Mouse (Mus musculus) kidney, adult 2 months (tissue): ENCODE results near the gene Id2. TPM values are rescaled to one million over a fixed set of nuclear protein-coding genes. Genes with fewer than 3 reads are reported as not detected.
A peak's percentile ranks its signal among the peaks of the same experiment; 100 is the strongest.

Experiments used
- DNase-seq: peaks from one replicate; pipeline ENCODE4 v3.0.0; 2021
- H3K27ac ChIP-seq: fragments of 200-500 bp; 2 replicates; pipeline ENCODE4 v1.5.1; 2012; ENCODE audit warnings: low read depth, low read length, control low read depth, inconsistent platforms; ENCODE audit not compliant: insufficient read depth
- H3K27me3 ChIP-seq: fragments of 200-500 bp; replicated peaks from 2 replicates; pipeline ENCODE4 v1.6.1; 2012; ENCODE audit warnings: mild to moderate bottlenecking, moderate library complexity, low read length, inconsistent platforms; ENCODE audit not compliant: control insufficient read depth, insufficient read depth
- H3K36me3 ChIP-seq: fragments of 200-500 bp; 2 replicates; pipeline ENCODE4 v1.6.1; 2012; ENCODE audit warnings: mild to moderate bottlenecking, moderate library complexity, low read length, inconsistent platforms; ENCODE audit not compliant: control insufficient read depth, insufficient read depth
- H3K4me1 ChIP-seq: fragments of 200-500 bp; 2 replicates; pipeline ENCODE4 v1.6.1; 2011; ENCODE audit warnings: low read length; ENCODE audit not compliant: control insufficient read depth, insufficient read depth
- H3K4me3 ChIP-seq: fragments of 200-500 bp; 2 replicates; pipeline ENCODE4 v1.5.1; 2011; ENCODE audit warnings: mild to moderate bottlenecking, low read depth, low read length, control low read depth; ENCODE audit not compliant: insufficient read depth
- CTCF ChIP-seq: fragments of 200-500 bp; conservative IDR thresholded peaks from 2 replicates; pipeline ENCODE4 v1.5.1; 2011; ENCODE audit warnings: low read depth, mild to moderate bottlenecking, control low read depth, low read length, moderate library complexity, mixed read lengths; ENCODE audit not compliant: insufficient read depth, insufficient read length
- POLR2A ChIP-seq: fragments of 200-500 bp; IDR thresholded peaks from one replicate; pipeline ENCODE4 v1.6.1; 2011; ENCODE audit warnings: low read depth, low read length, control low read depth
- WGBS: fragments of 180-500 bp; shearing (Covaris S2); methylation state at CpG from one replicate; pipeline ENCODE4 v1.1.7; 2018; 5-methylcytosine and 5-hydroxymethylcytosine counted together
- polyA plus RNA-seq: library from polyadenylated mRNA; depleted of rRNA; stranded (reverse); fragments of >200 nt; gene quantifications from 2 replicates; pipeline ENCODE4 v1.2.3, GENCODE M21; 2012

Gene Id2
- polyA plus RNA-seq, 1 experiment, result 476 TPM

GRCm38 (mm10) chr12:25119278-25119677 is 22.3 kb upstream of the Id2 start:
- no peaks in the 10 kb centered on the region for H3K27me3 ChIP-seq
- H3K36me3 ChIP-seq, result no peaks in the 10 kb centered on the region
- peak; percentile 86 for DNase-seq
- H3K4me3 ChIP-seq, result no peak overlapping the region
- peak overlapping the region; percentile 77 for H3K27ac ChIP-seq
- TF ChIP-seq CTCF, result no peak
- 35% methylated on average over 15 of the region's 15 CpGs for WGBS
- H3K4me1 ChIP-seq, result 0 out of 2 replicates have a peak, but pooled peaks cover 2% of the 10 kb centered on the region

GRCm38 (mm10) chr12:25117856-25118511 is 21.0 kb upstream of the Id2 start:
- WGBS, result 76% methylated on average over 4 of the region's 4 CpGs
- no peaks in the 10 kb centered on the region for H3K27me3 ChIP-seq
- TF ChIP-seq POLR2A, result no peak
- H3K36me3 ChIP-seq, result no peaks in the 10 kb centered on the region
- H3K4me1 ChIP-seq, result 0 out of 2 replicates have a peak, but pooled peaks cover 2% of the 10 kb centered on the region
- H3K27ac ChIP-seq, result no peak overlapping the region
- no peak overlapping the region for H3K4me3 ChIP-seq
- no peak for DNase-seq

- WGBS, result 84% methylated on average over 2 of the region's 2 CpGs
- Histone ChIP-seq H3K4me3 (no peak overlapping the region), H3K36me3 (no peaks in the 10 kb centered on the region), H3K27me3 (no peaks in the 10 kb centered on the region), H3K27ac (no peak overlapping the region), H3K4me1 (0 out of 2 replicates have a peak, but pooled peaks cover 2% of the 10 kb centered on the region)
- no peak for TF ChIP-seq CTCF
- TF ChIP-seq POLR2A, result no peak
- peak; percentile 55 for DNase-seq
Observed at GRCm38 (mm10) chr12:25116126-25116525, 19.2 kb upstream of the Id2 start.

DNA sequence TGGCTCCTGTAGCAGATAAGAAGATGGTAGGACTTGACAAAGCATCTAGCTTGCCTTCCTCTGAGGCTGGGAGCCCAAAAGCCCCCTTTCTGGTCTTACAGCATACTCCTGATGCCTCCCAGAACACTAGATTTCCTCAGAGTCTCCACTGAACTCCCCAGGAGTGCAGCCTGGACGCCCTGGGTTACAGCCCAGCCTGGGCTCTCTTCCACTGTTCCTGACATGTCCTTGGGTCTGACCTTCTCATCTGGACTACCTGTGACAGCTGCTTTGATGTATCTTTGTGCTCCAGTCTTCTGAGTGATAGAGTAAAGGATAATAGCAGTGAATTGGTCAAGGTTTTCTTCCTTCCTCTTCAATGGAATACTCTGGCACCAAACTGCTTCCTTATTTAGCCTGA is 17.5 kb upstream of the Id2 start:
- Histone ChIP-seq H3K4me3 (no peak overlapping the region), H3K4me1 (peaks cover 14% of the 10 kb centered on the region), H3K36me3 (no peaks in the 10 kb centered on the region), H3K27me3 (no peaks in the 10 kb centered on the region), H3K27ac (no peak overlapping the region)
- TF ChIP-seq CTCF, result no peak
- no peak for TF ChIP-seq POLR2A
- WGBS, result 92% methylated on average over 1 of the region's 1 CpGs
- DNase-seq, result no peak

DNA sequence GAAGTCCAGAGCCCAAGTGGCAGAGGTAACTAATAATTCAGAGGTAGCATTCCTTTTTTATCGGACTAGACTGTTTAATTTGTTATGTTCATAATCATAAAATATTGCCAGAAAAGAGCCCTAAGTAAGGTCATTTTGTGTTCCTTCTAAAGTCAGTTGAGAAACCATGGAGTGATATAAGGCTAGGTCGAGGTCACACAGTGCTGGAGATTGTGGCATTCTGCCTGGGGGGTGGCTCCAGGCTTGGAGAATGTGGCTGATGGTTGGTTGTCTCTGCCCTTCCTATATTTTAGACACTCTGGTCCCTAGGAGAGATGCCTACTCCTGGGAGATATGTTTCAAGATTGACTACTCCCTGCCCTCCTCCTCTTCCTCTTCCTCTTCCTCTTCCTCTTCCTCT is 16.4 kb upstream of the Id2 start:
- no peak overlapping the region for H3K4me3 ChIP-seq
- no peaks in the 10 kb centered on the region for H3K27me3 ChIP-seq
- H3K4me1 ChIP-seq, result peaks cover 18% of the 10 kb centered on the region
- DNase-seq, result no peak
- no peak overlapping the region for H3K27ac ChIP-seq
- H3K36me3 ChIP-seq, result no peaks in the 10 kb centered on the region
- 92% methylated on average over 2 of the region's 2 CpGs for WGBS
- TF ChIP-seq POLR2A, result no peak
- TF ChIP-seq CTCF, result no peak

DNA sequence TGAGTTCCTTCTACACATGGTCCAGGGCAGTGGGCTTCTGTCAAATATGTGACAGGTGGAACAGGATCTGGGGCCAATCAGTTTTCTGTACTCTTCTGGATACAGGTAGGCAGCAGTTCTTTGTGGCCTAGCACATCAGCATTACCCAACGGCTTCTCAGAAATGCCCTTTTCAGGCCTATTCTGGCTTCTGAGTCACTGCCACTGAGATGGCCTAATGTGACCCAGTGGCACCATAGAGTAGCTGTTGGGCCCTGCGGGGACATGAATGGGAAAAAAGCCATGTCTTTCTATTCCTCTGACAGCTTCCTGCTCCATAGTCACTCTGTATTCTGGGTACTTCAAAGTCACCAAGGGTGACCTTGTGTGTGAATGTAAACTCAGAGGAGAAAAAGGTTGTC is 15.9 kb upstream of the Id2 start:
- no peaks in the 10 kb centered on the region for H3K27me3 ChIP-seq
- 87% methylated on average over 2 of the region's 2 CpGs for WGBS
- no peak overlapping the region for H3K27ac ChIP-seq
- H3K36me3 ChIP-seq, result no peaks in the 10 kb centered on the region
- no peak overlapping the region for H3K4me3 ChIP-seq
- peaks cover 19% of the 10 kb centered on the region for H3K4me1 ChIP-seq
- peak; percentile 45 for DNase-seq
- TF ChIP-seq CTCF (no peak), POLR2A (no peak)

DNA sequence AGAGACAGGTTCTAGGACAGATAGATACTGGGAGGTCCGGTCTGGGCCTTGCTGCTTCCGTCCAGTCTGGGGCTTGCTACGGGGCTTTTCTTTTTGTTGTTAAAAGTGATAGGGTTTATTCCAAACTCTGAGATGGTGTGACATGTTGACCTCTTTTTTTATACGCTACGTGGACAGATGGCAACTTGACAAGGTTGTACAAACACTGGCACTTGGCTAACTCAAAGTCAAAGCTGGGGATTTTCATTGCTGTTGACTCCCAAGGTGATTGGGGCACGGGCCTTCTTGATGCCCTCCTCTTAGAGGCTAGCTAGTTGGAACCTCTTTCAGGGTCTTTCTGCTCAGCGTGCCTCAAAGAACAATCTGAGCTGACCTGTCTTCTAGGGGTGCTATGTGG is 13.7 kb upstream of the Id2 start:
- Histone ChIP-seq H3K27ac (peak overlapping the region; percentile 86), H3K4me3 (no peak overlapping the region), H3K27me3 (no peaks in the 10 kb centered on the region), H3K4me1 (peaks cover 19% of the 10 kb centered on the region), H3K36me3 (no peaks in the 10 kb centered on the region)
- DNase-seq, result no peak
- WGBS, result 74% methylated on average over 7 of the region's 7 CpGs
- TF ChIP-seq CTCF (no peak), POLR2A (no peak)
